In the genomic region with DNA sequence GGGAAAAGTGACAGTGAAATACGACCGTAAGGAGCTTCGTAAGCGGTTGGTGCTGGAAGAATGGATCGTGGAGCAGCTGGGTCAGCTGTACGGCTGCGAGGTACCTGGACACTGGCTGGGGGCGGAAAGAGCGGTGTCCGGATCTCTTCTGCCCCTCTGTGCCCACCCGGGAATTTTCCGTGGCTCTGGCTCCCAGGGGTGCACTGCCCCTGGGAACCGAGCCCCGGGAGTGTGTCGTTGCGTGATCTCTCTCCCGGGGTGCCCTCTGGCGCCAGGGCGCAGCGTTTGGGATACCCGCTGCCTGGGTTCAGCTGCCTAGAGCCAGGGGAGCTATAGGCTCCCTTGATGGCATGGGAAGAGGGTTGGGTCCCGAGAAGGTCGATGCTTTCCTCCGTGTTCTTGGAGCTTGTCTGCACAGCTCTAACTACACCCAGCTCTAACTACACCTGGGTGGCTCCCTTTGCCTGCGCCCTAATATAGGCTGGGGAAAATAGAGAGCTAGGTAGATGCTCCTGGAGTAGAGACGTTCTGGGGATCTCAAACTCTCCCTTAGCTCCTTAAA, we compare ENCODE assay signal across 8 mouse cellular contexts. TPM values are rescaled to one million over a fixed set of nuclear protein-coding genes. Genes with fewer than 3 reads are reported as not detected.
A peak's percentile ranks its signal among the peaks of the same experiment; 100 is the strongest.
DNase-seq lines count a peak whose midpoint lies in the region; ATAC-seq lines count a peak whose summit lies in the region.

No protein-coding gene starts in this region.

- no peaks in the 10 kb centered on the region for H3K9me3 ChIP-seq in hindbrain, embryonic 11.5 days (ENCODE audit: control insufficient read depth, low read length)
- no peaks in the 10 kb centered on the region for H3K9me3 ChIP-seq in limb, embryonic 10.5 days (replicated peaks)
- no peaks in the 10 kb centered on the region for H3K9me3 ChIP-seq in midbrain, embryonic 15.5 days

- H3K4me2 ChIP-seq in hindbrain, embryonic 11.5 days (replicated peaks; ENCODE audit: low read depth, low read length) = peak overlapping the region; percentile 57
- peak overlapping the region; percentile 90 for H3K4me2 ChIP-seq in midbrain, embryonic 15.5 days

- 3% methylated on average over 26 of the region's 26 CpGs for WGBS in hindbrain, embryonic 11.5 days
- WGBS in limb, embryonic 10.5 days = 1% methylated on average over 26 of the region's 26 CpGs
- WGBS in midbrain, embryonic 15.5 days = under 1% methylated on average over 26 of the region's 26 CpGs

- DNase-seq in heart, adult 18-20 months = peak; percentile 43 to 47
- DNase-seq in heart, adult 8-10 months (ENCODE audit: low spot score) = no peak
- DNase-seq in brain, adult 2 months (ENCODE audit: low read depth, low spot score) = peak; percentile 49
- peak; percentile 42 for DNase-seq in hindbrain, embryonic 11.5 days (ENCODE audit: low spot score)
- DNase-seq in limb, embryonic 10.5 days (ENCODE audit: low spot score) = no peak
- DNase-seq in spleen, postnatal 10 days (ENCODE audit: low spot score in 2 of 2) = no peak

- H3K4me3 ChIP-seq in hindbrain, embryonic 11.5 days (ENCODE audit: low read depth, low read length) = peak overlapping the region; percentile 39
- peak overlapping the region; percentile 65 for H3K4me3 ChIP-seq in limb, embryonic 10.5 days
- peak overlapping the region; percentile 79 for H3K4me3 ChIP-seq in midbrain, embryonic 15.5 days

- peak overlapping the region; percentile 45 for H3K9ac ChIP-seq in hindbrain, embryonic 11.5 days (ENCODE audit: low read depth, low read length)
- H3K9ac ChIP-seq in midbrain, embryonic 15.5 days = peak overlapping the region; percentile 77

- no peaks in the 10 kb centered on the region for H3K4me1 ChIP-seq in hindbrain, embryonic 11.5 days (replicated peaks; ENCODE audit: control insufficient read depth, insufficient read depth, low read length)
- peaks cover 15% of the 10 kb centered on the region for H3K4me1 ChIP-seq in limb, embryonic 10.5 days
- peaks cover 14% of the 10 kb centered on the region; the same call in 1 of the 2 replicates for H3K4me1 ChIP-seq in midbrain, embryonic 15.5 days

- H3K36me3 ChIP-seq in hindbrain, embryonic 11.5 days (ENCODE audit: control insufficient read depth, insufficient read depth, low read length) = no peaks in the 10 kb centered on the region
- no peaks in the 10 kb centered on the region for H3K36me3 ChIP-seq in limb, embryonic 10.5 days
- H3K36me3 ChIP-seq in midbrain, embryonic 15.5 days (replicated peaks) = no peaks in the 10 kb centered on the region

- ATAC-seq in frontal cortex, adult (ENCODE audit: low TSS enrichment) = peak; percentile 56
- ATAC-seq in hindbrain, embryonic 11.5 days (ENCODE audit: low FRiP score) = peak; percentile 65
- ATAC-seq in midbrain, embryonic 15.5 days (replicated peaks) = peak; percentile 70

- no peak overlapping the region for H3K27ac ChIP-seq in hindbrain, embryonic 11.5 days (ENCODE audit: low read depth, low read length)
- H3K27ac ChIP-seq in limb, embryonic 10.5 days = no peak overlapping the region
- H3K27ac ChIP-seq in midbrain, embryonic 15.5 days = peak overlapping the region; percentile 85

- H3K27me3 ChIP-seq in hindbrain, embryonic 11.5 days (ENCODE audit: control insufficient read depth, insufficient read depth, low read length) = no peaks in the 10 kb centered on the region
- peaks cover 45% of the 10 kb centered on the region for H3K27me3 ChIP-seq in limb, embryonic 10.5 days (ENCODE audit: low read depth, poor library complexity, severe bottlenecking)
- H3K27me3 ChIP-seq in midbrain, embryonic 15.5 days (replicated peaks) = no peaks in the 10 kb centered on the region

RNA-seq across cellular contexts. Expression of gene Ppp1r14c, which starts 1.1 kb away (rescaled TPM):
- 100 to 1,000 TPM; 139 to 191 TPM for total RNA-seq in heart, adult 18-20 months (2021)
- 100 to 1,000 TPM; 108 to 192 (median 161) TPM for total RNA-seq in heart, adult 8-10 months (2022)
- polyA plus RNA-seq in hindbrain, embryonic 11.5 days (2014; fragmentation: Nextera tagmentation; extraction: Ambion mirVana) = 11.3 and 13.6 TPM in 2 replicates
- polyA plus RNA-seq in limb, embryonic 10.5 days (2016; fragmentation: Nextera tagmentation; extraction: Ambion mirVana) = 1.2 and 1.5 TPM in 2 replicates
- 44.7 and 46.6 TPM in 2 replicates for polyA plus RNA-seq in midbrain, embryonic 15.5 days (2015; fragmentation: Nextera tagmentation; extraction: Ambion mirVana)

Comparison
In these comparisons a context has a peak if more than half of its experiments do, and no peak if none do; other contexts are left out.
1. DNase-seq: peak in heart, adult 18-20 months (2 of 2), brain, adult 2 months (single experiment) and hindbrain, embryonic 11.5 days (single experiment); none in heart, adult 8-10 months (single experiment), limb, embryonic 10.5 days (single experiment) and spleen, postnatal 10 days (0 of 2).
2. Peak in every context shown above with its lines, with median percentiles within 50 percentile points of each other: ATAC-seq and H3K4me3 ChIP-seq.